Mouse (Mus musculus) layer of hippocampus, postnatal 25 days (tissue): ENCODE measurements around the gene Grin2a. TPM values are rescaled to one million over a fixed set of nuclear protein-coding genes. Genes with fewer than 3 reads are reported as not detected.

Experiments used
- DNase-seq, 2 experiments: peaks; one replicate each; pipeline ENCODE4 v3.0.0; 2022; ENCODE audit warnings: mixed read lengths in 2 of 2, low spot score in 1 of 2; ENCODE audit errors: extremely low spot score in 1 of 2
- total RNA-seq, 2 experiments: library from RNA; stranded (reverse); gene quantifications; 2 replicates each; pipeline ENCODE4 v1.2.3; 2021

Gene Grin2a
- total RNA-seq, 2 experiments from 2014 or later = 304 to 416 TPM

- no peak for DNase-seq
These were observed 231.3 kb downstream of the Grin2a start for GRCm38 (mm10) chr16:9764086-9764485.

GRCm38 (mm10) chr16:9760347-9760746 lies 235.0 kb downstream of the Grin2a start:
- DNase-seq = no peak

- no peak for DNase-seq
These were observed 238.5 kb downstream of the Grin2a start for GRCm38 (mm10) chr16:9756849-9757248.

GRCm38 (mm10) chr16:9754061-9754460 lies 241.3 kb downstream of the Grin2a start:
- no peak for DNase-seq

- DNase-seq = peak; percentile 49 to 57
These were observed 242.3 kb downstream of the Grin2a start for GRCm38 (mm10) chr16:9753045-9753444.

- DNase-seq = no peak
These were observed 242.8 kb downstream of the Grin2a start for GRCm38 (mm10) chr16:9752600-9752999.

GRCm38 (mm10) chr16:9751045-9751569 lies 244.3 kb downstream of the Grin2a start:
- DNase-seq = no peak

GRCm38 (mm10) chr16:9749661-9750060 lies 245.7 kb downstream of the Grin2a start:
- no peak for DNase-seq

GRCm38 (mm10) chr16:9742443-9742842 lies 252.9 kb downstream of the Grin2a start:
- no peak for DNase-seq

GRCm38 (mm10) chr16:9738679-9739078 lies 256.7 kb downstream of the Grin2a start:
- DNase-seq = no peak

- no peak for DNase-seq
These were observed 258.2 kb downstream of the Grin2a start for GRCm38 (mm10) chr16:9737131-9737530.

GRCm38 (mm10) chr16:9735365-9736080 lies 259.8 kb downstream of the Grin2a start:
- peak in 1 of 2 experiments; percentile 60 for DNase-seq

- DNase-seq = no peak
These were observed 267.8 kb downstream of the Grin2a start for GRCm38 (mm10) chr16:9727603-9728002.

- DNase-seq = no peak
These were observed 269.7 kb downstream of the Grin2a start for GRCm38 (mm10) chr16:9725578-9726113.

GRCm38 (mm10) chr16:9711398-9711797 lies 284.0 kb downstream of the Grin2a start:
- DNase-seq = no peak

GRCm38 (mm10) chr16:9709921-9710320 lies 285.4 kb downstream of the Grin2a start:
- DNase-seq = no peak

- DNase-seq = no peak
These were observed 298.2 kb downstream of the Grin2a start for GRCm38 (mm10) chr16:9697141-9697540.

- DNase-seq = no peak
These were observed 301.3 kb downstream of the Grin2a start for GRCm38 (mm10) chr16:9694081-9694480.

GRCm38 (mm10) chr16:9688523-9689140 lies 306.7 kb downstream of the Grin2a start:
- no peak for DNase-seq

- no peak for DNase-seq
These were observed 314.8 kb downstream of the Grin2a start for GRCm38 (mm10) chr16:9680572-9680971.

GRCm38 (mm10) chr16:9679994-9680393 lies 315.4 kb downstream of the Grin2a start:
- no peak for DNase-seq

GRCm38 (mm10) chr16:9678750-9679149 lies 316.6 kb downstream of the Grin2a start:
- DNase-seq = no peak
